Mouse (Mus musculus) heart, embryonic 14.5 days (tissue): Measurements from ENCODE around the gene Mpz. TPM values are rescaled to one million over a fixed set of nuclear protein-coding genes. Genes with fewer than 3 reads are reported as not detected.

ENCODE experiments used
- ATAC-seq: fragments of 200-750 bp; cut with Nextera tagmentation; 2 replicates; pipeline ENCODE4 v1.8.0; 2017; ENCODE audit warnings: low read depth, moderate TSS enrichment; ENCODE audit not compliant: insufficient number of reproducible peaks, insufficient read depth, low FRiP score
- H3K27ac ChIP-seq, 2 experiments: fragments of 200-500 bp in 1 of 2; fragments of 300-500 bp in 1 of 2; sonication (generic) in 1 of 2; replicated peaks in 1 of 2; 2 replicates each; pipeline ENCODE4 v1.5.1; 2012 to 2014; ENCODE audit warnings: low read depth in 2 of 2, low read length in 2 of 2, control low read depth in 1 of 2, mild to moderate bottlenecking in 1 of 2, mixed read lengths in 1 of 2; ENCODE audit not compliant: control insufficient read depth in 1 of 2, insufficient read depth in 1 of 2
- H3K27me3 ChIP-seq: fragments of 300-500 bp; sonication (generic); 2 replicates; pipeline ENCODE4 v1.6.1; 2014; ENCODE audit warnings: mild to moderate bottlenecking, low read length, control low read depth; ENCODE audit not compliant: control insufficient read depth, insufficient read depth
- H3K36me3 ChIP-seq: fragments of 300-500 bp; sonication (generic); 2 replicates; pipeline ENCODE4 v1.6.1; 2014; ENCODE audit warnings: mild to moderate bottlenecking, control low read depth, low read length, mixed read lengths; ENCODE audit not compliant: control insufficient read depth, insufficient read depth
- H3K4me1 ChIP-seq, 2 experiments: fragments of 200-500 bp in 1 of 2; fragments of 300-500 bp in 1 of 2; sonication (generic) in 1 of 2; 2 replicates each; pipeline ENCODE4 v1.6.1; 2012 to 2014; ENCODE audit warnings: low read length in 2 of 2, control low read depth in 1 of 2, mixed read lengths in 1 of 2; ENCODE audit not compliant: control insufficient read depth in 2 of 2, insufficient read depth in 2 of 2
- H3K4me2 ChIP-seq: fragments of 300-500 bp; sonication (generic); 2 replicates; pipeline ENCODE4 v1.6.1; 2014; ENCODE audit warnings: mild to moderate bottlenecking, low read length
- H3K4me3 ChIP-seq, 2 experiments: fragments of 200-500 bp in 1 of 2; fragments of 300-500 bp in 1 of 2; sonication (generic) in 1 of 2; 2 replicates each; pipeline ENCODE4 v1.5.1; 2012 to 2014; ENCODE audit warnings: low read length in 2 of 2, mild to moderate bottlenecking in 2 of 2, control low read depth in 1 of 2, low read depth in 1 of 2, moderate library complexity in 1 of 2; ENCODE audit not compliant: control insufficient read depth in 1 of 2, insufficient read depth in 1 of 2
- H3K9ac ChIP-seq: fragments of 300-500 bp; sonication (generic); 2 replicates; pipeline ENCODE4 v1.6.1; 2014; ENCODE audit warnings: mild to moderate bottlenecking, low read length
- H3K9me3 ChIP-seq: fragments of 300-500 bp; sonication (generic); 2 replicates; pipeline ENCODE4 v1.6.1; 2016; ENCODE audit warnings: low read length, control low read depth; ENCODE audit not compliant: control insufficient read depth
- WGBS: fragments of 180-500 bp; shearing (Covaris S2); extraction: QIAGEN DNeasy Blood & Tissue Kit; methylation state at CpG from one replicate; pipeline ENCODE4 v1.1.7; 2014; 5-methylcytosine and 5-hydroxymethylcytosine counted together
- polyA plus RNA-seq: library from polyadenylated mRNA; unstranded; fragments of >200 nt; fragmentation: Nextera tagmentation; extraction: Ambion mirVana; gene quantifications from 2 replicates; pipeline ENCODE4 v1.2.1, GENCODE M21; 2014

Mpz gene
- not detected in 2 replicates for polyA plus RNA-seq

DNA sequence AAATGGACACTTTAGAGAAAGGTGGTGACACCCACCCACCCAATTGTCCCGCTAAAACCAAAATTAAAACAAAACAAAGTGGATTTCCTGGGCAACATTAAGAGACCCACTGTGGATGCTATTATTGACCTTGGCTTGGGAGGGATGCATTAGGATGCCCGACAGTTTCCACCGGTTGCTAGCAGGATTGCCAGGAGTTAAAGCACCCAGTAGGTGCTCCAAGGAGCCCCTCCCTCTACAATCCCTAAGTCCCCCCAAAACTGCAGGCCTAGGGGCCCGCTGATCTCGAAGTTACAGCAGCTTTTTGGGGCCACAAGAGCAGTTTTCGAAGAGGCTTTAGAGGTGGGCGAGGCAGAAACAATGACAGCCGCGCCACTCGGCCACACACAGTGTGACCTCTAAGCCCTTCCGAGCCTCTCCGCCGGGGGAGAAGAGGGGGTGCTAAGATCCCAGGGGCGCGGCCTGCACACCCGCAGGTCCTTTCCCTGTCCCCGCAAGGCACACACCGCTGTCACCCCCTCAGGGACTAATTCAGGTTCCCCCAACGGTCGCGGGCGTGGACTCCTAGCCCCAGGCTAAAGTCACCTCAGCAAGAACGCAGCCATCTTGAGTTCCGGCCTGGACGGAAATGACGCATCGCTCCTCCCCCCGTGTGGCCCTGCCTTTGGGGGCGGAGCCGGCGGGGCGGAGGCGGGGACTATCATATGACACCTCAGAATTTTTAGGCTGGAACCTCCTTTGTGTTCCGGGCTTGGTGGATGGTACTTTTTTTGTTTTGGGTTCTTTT, at the start of gene Mpz, which contains the start of gene Sdhc:
TSS of gene Mpz (plus strand) at position 738 of the 787 bp plus-strand sequence.
TSS of gene Sdhc (minus strand) at position 630 of the 787 bp plus-strand sequence.
- peaks cover 9% of the 10 kb centered on the region for H3K36me3 ChIP-seq
- H3K27me3 ChIP-seq = no peaks in the 10 kb centered on the region
- ATAC-seq = peak; percentile 95
- peaks cover 5 to 15% of the 10 kb centered on the region in 2 experiments for H3K4me1 ChIP-seq
- H3K4me2 ChIP-seq = peak within 1 kb of the TSS; percentile 87
- under 1% methylated on average over 34 of the region's 34 CpGs for WGBS
- H3K9ac ChIP-seq = peak within 1 kb of the TSS; percentile 95
- H3K27ac ChIP-seq = peak within 1 kb of the TSS; percentile 87 to 93
- H3K9me3 ChIP-seq = no peaks in the 10 kb centered on the region
- peak within 1 kb of the TSS; percentile 95 to 97 for H3K4me3 ChIP-seq

- Histone ChIP-seq H3K9ac (no peak overlapping the region), H3K4me2 (peak overlapping the region; percentile 74; the same call in 1 of the 2 replicates), H3K9me3 (no peaks in the 10 kb centered on the region), H3K36me3 (no peaks in the 10 kb centered on the region), H3K27me3 (no peaks in the 10 kb centered on the region), H3K4me1 (peaks cover 6 to 9% of the 10 kb centered on the region in 2 experiments; a peak in 2 of 4 replicates), H3K27ac (no peak overlapping the region), H3K4me3 (no peak overlapping the region)
- WGBS = 41% methylated on average over 2 of the region's 2 CpGs
- no peak for ATAC-seq
These were observed 49.5 kb upstream of the Mpz start for GRCm38 (mm10) chr1:171101033-171101432.

DNA sequence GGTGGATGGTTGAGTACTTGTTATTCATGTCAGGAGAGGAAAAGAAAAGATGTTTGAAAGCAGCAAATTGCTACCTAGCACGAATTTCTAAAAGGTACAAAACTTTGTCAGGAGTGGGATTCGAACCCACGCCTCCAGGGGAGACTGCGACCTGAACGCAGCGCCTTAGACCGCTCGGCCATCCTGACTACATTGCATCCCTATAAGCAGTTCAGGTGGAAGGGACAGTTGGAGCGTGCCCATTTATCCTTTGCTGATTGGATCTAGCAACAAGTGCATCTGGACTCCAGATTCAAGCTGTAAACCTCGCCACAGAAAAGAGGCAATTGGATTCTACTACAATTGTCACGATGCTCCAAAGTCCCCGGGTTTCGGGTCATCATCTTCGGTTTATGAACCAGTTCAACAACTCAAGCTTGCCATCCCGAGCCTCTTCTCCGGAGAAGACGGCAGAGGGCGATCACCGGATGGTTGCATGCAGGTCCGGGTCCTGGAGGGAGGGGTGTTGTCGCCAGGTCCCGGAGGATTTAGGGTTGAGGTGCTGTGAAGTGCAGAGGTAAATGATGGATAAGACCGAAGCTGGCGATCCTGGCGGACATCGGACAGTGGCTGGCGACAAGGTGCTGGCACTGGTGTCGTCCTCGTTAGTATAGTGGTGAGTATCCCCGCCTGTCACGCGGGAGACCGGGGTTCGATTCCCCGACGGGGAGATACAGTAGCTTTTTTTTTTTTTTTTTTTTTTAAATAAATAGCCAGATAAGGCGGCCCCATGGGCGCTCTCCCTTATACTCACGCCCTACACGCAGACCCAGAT, 48.6 kb upstream of the Mpz start:
- H3K4me1 ChIP-seq = peaks cover under 1 to 4% of the 10 kb centered on the region in 2 experiments; a peak in 1 of 4 replicates
- no peaks in the 10 kb centered on the region for H3K27me3 ChIP-seq
- peak overlapping the region in 1 of 2 experiments; percentile 75; a peak in 2 of 4 replicates for H3K27ac ChIP-seq
- peak overlapping the region; percentile 74 for H3K4me2 ChIP-seq
- H3K9ac ChIP-seq = peak overlapping the region; percentile 77
- ATAC-seq = peak; percentile 80
- H3K4me3 ChIP-seq = peak overlapping the region; percentile 60 to 73
- no peaks in the 10 kb centered on the region for H3K36me3 ChIP-seq
- under 1% methylated on average over 40 of the region's 40 CpGs for WGBS
- H3K9me3 ChIP-seq = no peaks in the 10 kb centered on the region

DNA sequence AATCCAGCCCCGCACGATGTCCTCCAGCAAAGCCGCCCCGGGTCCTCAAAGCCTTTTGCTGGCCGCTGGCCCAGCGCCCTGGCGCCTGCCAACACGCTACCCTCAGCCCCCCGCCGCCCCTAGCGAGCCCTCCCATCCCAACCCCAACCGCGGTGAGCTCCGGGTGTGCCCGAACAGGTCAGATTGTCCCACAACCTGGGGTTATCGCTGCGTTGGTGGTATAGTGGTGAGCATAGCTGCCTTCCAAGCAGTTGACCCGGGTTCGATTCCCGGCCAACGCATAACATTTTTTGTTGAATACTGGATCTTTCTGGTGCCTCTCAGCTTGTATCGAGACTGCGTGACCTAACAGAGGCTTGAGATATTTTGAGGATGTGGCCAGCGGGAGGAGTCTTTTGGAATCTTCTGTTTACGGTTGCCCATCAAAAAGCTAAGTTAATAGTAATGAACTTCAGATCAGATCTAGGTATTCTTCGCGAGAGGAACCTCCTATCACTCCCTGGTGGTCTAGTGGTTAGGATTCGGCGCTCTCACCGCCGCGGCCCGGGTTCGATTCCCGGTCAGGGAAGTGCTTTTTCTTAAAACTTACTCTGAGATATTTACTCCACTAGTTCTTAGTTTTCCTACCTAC, 47.8 kb upstream of the Mpz start:
- Histone ChIP-seq H3K9me3 (no peaks in the 10 kb centered on the region), H3K4me2 (peak overlapping the region; percentile 74), H3K9ac (peak overlapping the region; percentile 77), H3K27ac (peak overlapping the region in 1 of 2 experiments; percentile 75; a peak in 3 of 4 replicates), H3K4me1 (peaks cover 0 to 4% of the 10 kb centered on the region in 2 experiments; a peak in 1 of 4 replicates), H3K36me3 (no peaks in the 10 kb centered on the region), H3K4me3 (peak overlapping the region; percentile 60 to 73), H3K27me3 (no peaks in the 10 kb centered on the region)
- WGBS = under 1% methylated on average over 35 of the region's 35 CpGs
- peak; percentile 87 for ATAC-seq

DNA sequence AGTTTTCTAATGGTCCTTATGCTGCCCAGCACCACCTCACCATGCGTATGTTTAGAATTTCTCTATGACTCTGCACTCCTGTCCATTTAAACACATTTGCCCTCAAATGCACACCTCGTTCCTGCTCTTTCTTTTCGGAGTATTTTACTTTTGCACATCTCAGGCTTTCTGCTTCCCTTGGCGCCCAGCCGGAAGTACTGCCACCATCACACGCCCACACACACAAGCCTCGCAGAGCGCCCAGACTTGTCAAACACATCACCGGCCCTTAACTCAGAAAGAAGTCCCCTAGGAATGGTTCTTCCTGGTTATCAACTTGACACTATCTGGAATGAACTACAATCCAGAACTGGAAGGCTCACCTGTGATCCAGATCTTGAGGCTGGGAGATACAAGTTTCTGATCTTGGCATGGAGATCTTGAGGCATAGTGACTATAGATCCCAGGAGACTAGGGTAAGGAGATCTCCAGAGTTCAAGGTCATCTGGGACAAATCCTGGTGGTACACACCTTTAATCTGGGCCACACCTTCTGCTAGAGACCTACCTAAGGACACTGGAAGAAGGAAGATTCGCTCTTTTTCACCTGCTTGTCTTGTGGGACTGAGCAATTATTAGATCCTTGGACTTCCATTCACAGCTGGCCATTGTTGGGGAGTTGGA, 47.2 kb upstream of the Mpz start:
- Histone ChIP-seq H3K4me2 (peak overlapping the region; percentile 74), H3K27me3 (no peaks in the 10 kb centered on the region), H3K4me1 (peaks cover 0 to 4% of the 10 kb centered on the region in 2 experiments; a peak in 1 of 4 replicates), H3K9me3 (no peaks in the 10 kb centered on the region), H3K27ac (peak overlapping the region in 1 of 2 experiments; percentile 12; a peak in 1 of 4 replicates), H3K9ac (peak overlapping the region; percentile 28; the same call in 1 of the 2 replicates), H3K4me3 (peak overlapping the region; percentile 40 to 73), H3K36me3 (no peaks in the 10 kb centered on the region)
- no peak for ATAC-seq
- WGBS = 12% methylated on average over 10 of the region's 10 CpGs

- WGBS = 75% methylated on average over 6 of the region's 6 CpGs
These were observed 45.3 kb upstream of the Mpz start for GRCm38 (mm10) chr1:171105226-171105625.

More at GRCm38 (mm10) chr1:171105226-171105625, 45.3 kb upstream of the Mpz start:
- peaks cover 0 to 5% of the 10 kb centered on the region in 2 experiments; a peak in 2 of 4 replicates for H3K4me1 ChIP-seq
- no peak overlapping the region for H3K4me3 ChIP-seq
- no peak overlapping the region for H3K9ac ChIP-seq
- no peaks in the 10 kb centered on the region for H3K27me3 ChIP-seq
- ATAC-seq = no peak
- H3K4me2 ChIP-seq = no peak overlapping the region
- H3K9me3 ChIP-seq = no peaks in the 10 kb centered on the region
- no peaks in the 10 kb centered on the region for H3K36me3 ChIP-seq
- H3K27ac ChIP-seq = no peak overlapping the region
